Mouse (Mus musculus): ENCODE measurements around the gene Noa1. TPM values are rescaled to one million over a fixed set of nuclear protein-coding genes. Genes with fewer than 3 reads are reported as not detected.
A peak's percentile ranks its signal among the peaks of the same experiment; 100 is the strongest.

Noa1 gene
- total and polyA plus RNA-seq, 3 experiments = 12.2 to 21.3 (median 19.7) TPM

GRCm38 (mm10) chr5:77251656-77252055 is 58.2 kb downstream of the Noa1 start:
- H3K27me3 ChIP-seq (ENCODE audit: control insufficient read depth, insufficient read depth, low read length) = no peaks in the 10 kb centered on the region
- no peak overlapping the region for H3K9ac ChIP-seq (ENCODE audit: low read depth, low read length)
- H3K27ac ChIP-seq = no peak overlapping the region
- H3K4me3 ChIP-seq = no peak overlapping the region
- TF ChIP-seq CTCF (IDR thresholded peaks at IDR 0.05) (no peak), POLR2A (IDR thresholded peaks at IDR 0.05; ENCODE audit: insufficient read depth, low read depth, low read length) (no peak), EP300 (IDR thresholded peaks at IDR 0.05; ENCODE audit: insufficient read depth, low read depth, low read length) (no peak)
- no peak for DNase-seq
- 48% methylated on average over 5 of the region's 5 CpGs for whole genome bisulfite sequencing
- H3K79me2 ChIP-seq (replicated peaks; ENCODE audit: control insufficient read depth, insufficient read depth, low read length) = no peaks in the 10 kb centered on the region
- no peaks in the 10 kb centered on the region for H3K4me1 ChIP-seq (ENCODE audit: control insufficient read depth, insufficient read depth, low read length)
- intact Hi-C loops (cut with DNase I) = no loop called here
- no peaks in the 10 kb centered on the region for H3K36me3 ChIP-seq (ENCODE audit: control insufficient read depth, insufficient read depth, low read length)

- DNase-seq = no peak
- Histone ChIP-seq H3K4me1 (ENCODE audit: control insufficient read depth, insufficient read depth, low read length) (no peaks in the 10 kb centered on the region), H3K27ac (no peak overlapping the region), H3K36me3 (ENCODE audit: control insufficient read depth, insufficient read depth, low read length) (no peaks in the 10 kb centered on the region), H3K9ac (ENCODE audit: low read depth, low read length) (no peak overlapping the region), H3K79me2 (replicated peaks; ENCODE audit: control insufficient read depth, insufficient read depth, low read length) (no peaks in the 10 kb centered on the region), H3K27me3 (ENCODE audit: control insufficient read depth, insufficient read depth, low read length) (no peaks in the 10 kb centered on the region), H3K4me3 (no peak overlapping the region)
- TF ChIP-seq EP300 (IDR thresholded peaks at IDR 0.05; ENCODE audit: insufficient read depth, low read depth, low read length) (no peak), CTCF (IDR thresholded peaks at IDR 0.05) (no peak), POLR2A (IDR thresholded peaks at IDR 0.05; ENCODE audit: insufficient read depth, low read depth, low read length) (no peak)
- 67% methylated on average over 9 of the region's 9 CpGs for WGBS
- intact Hi-C loops (cut with DNase I) = no loop called here
These were observed 59.8 kb downstream of the Noa1 start for GRCm38 (mm10) chr5:77250083-77250482.

- whole genome bisulfite sequencing = 41% methylated on average over 26 of the region's 26 CpGs
- no peak overlapping the region for H3K27ac ChIP-seq
- H3K27me3 ChIP-seq (ENCODE audit: control insufficient read depth, insufficient read depth, low read length) = no peaks in the 10 kb centered on the region
- no peaks in the 10 kb centered on the region for H3K4me1 ChIP-seq (ENCODE audit: control insufficient read depth, insufficient read depth, low read length)
- no peak for TF ChIP-seq CTCF (IDR thresholded peaks at IDR 0.05)
- H3K9ac ChIP-seq (ENCODE audit: low read depth, low read length) = peak overlapping the region; percentile 49
- peak overlapping the region; percentile 21 for H3K4me3 ChIP-seq
- intact Hi-C loops (cut with DNase I) = no loop called here
- no peaks in the 10 kb centered on the region for H3K36me3 ChIP-seq (ENCODE audit: control insufficient read depth, insufficient read depth, low read length)
- H3K79me2 ChIP-seq (replicated peaks; ENCODE audit: control insufficient read depth, insufficient read depth, low read length) = no peaks in the 10 kb centered on the region
- peak in 1 of 2 experiments; percentile 17 for DNase-seq
These were observed 63.9 kb downstream of the Noa1 start for GRCm38 (mm10) chr5:77245787-77246671.

- H3K79me2 ChIP-seq (replicated peaks; ENCODE audit: control insufficient read depth, insufficient read depth, low read length) = no peaks in the 10 kb centered on the region
- H3K9ac ChIP-seq (ENCODE audit: low read depth, low read length) = peak overlapping the region; percentile 49
- 43% methylated on average over 7 of the region's 7 CpGs for WGBS
- intact Hi-C loops (cut with DNase I) = no loop called here
- TF ChIP-seq CTCF (IDR thresholded peaks at IDR 0.05) = no peak
- TF ChIP-seq POLR2A (IDR thresholded peaks at IDR 0.05; ENCODE audit: insufficient read depth, low read depth, low read length) = no peak
- TF ChIP-seq EP300 (IDR thresholded peaks at IDR 0.05; ENCODE audit: insufficient read depth, low read depth, low read length) = no peak
- H3K4me3 ChIP-seq = peak overlapping the region; percentile 21
- H3K4me1 ChIP-seq (ENCODE audit: control insufficient read depth, insufficient read depth, low read length) = no peaks in the 10 kb centered on the region
- no peaks in the 10 kb centered on the region for H3K36me3 ChIP-seq (ENCODE audit: control insufficient read depth, insufficient read depth, low read length)
- no peaks in the 10 kb centered on the region for H3K27me3 ChIP-seq (ENCODE audit: control insufficient read depth, insufficient read depth, low read length)
- DNase-seq = no peak
- H3K27ac ChIP-seq = no peak overlapping the region
These were observed 64.5 kb downstream of the Noa1 start for GRCm38 (mm10) chr5:77245463-77245786.

GRCm38 (mm10) chr5:77244331-77244987 is 65.4 kb downstream of the Noa1 start:
- intact Hi-C loops (cut with DNase I) = no loop called here
- TF ChIP-seq POLR2A (IDR thresholded peaks at IDR 0.05; ENCODE audit: insufficient read depth, low read depth, low read length) (no peak), EP300 (IDR thresholded peaks at IDR 0.05; ENCODE audit: insufficient read depth, low read depth, low read length) (no peak), CTCF (IDR thresholded peaks at IDR 0.05) (no peak)
- DNase-seq = no peak
- 82% methylated on average over 8 of the region's 8 CpGs for WGBS
- Histone ChIP-seq H3K27me3 (ENCODE audit: control insufficient read depth, insufficient read depth, low read length) (no peaks in the 10 kb centered on the region), H3K4me3 (no peak overlapping the region), H3K27ac (no peak overlapping the region), H3K79me2 (replicated peaks; ENCODE audit: control insufficient read depth, insufficient read depth, low read length) (no peaks in the 10 kb centered on the region), H3K4me1 (ENCODE audit: control insufficient read depth, insufficient read depth, low read length) (no peaks in the 10 kb centered on the region), H3K36me3 (ENCODE audit: control insufficient read depth, insufficient read depth, low read length) (no peaks in the 10 kb centered on the region), H3K9ac (ENCODE audit: low read depth, low read length) (no peak overlapping the region)

Small RNAs within 50 kb of the gene (microRNA-seq; reads per million reads assigned to microRNA genes)
- 0 reads per million in 2 experiments for gene Mir5098

Other genes starting within 250 kb of the Noa1 start
- 100 to 1,000 TPM; 367 to 385 TPM for gene Hopx, start 195.0 kb downstream of the Noa1 start, total RNA-seq (2021)
- 284 and 285 TPM in 2 replicates for gene Hopx, start 195.0 kb downstream of the Noa1 start, polyA plus RNA-seq (2012; rRNA removed)
- not detected for gene Spink2, start 98.6 kb downstream of the Noa1 start, total RNA-seq (2021)
- gene Spink2, start 98.6 kb downstream of the Noa1 start, polyA plus RNA-seq (2012; rRNA removed) = 1.3 and 2.2 TPM in 2 replicates
- gene Rest, start 44.6 kb downstream of the Noa1 start, total RNA-seq (2021) = 10 to 100 TPM; 12.8 to 13.2 TPM
- 3.7 and 6.8 TPM in 2 replicates for gene Rest, start 44.6 kb downstream of the Noa1 start, polyA plus RNA-seq (2012; rRNA removed)
- gene Polr2b, start 63 bp upstream of the Noa1 start, total RNA-seq (2021) = 10 to 100 TPM; 34.1 to 34.5 TPM
- 25.4 and 26.8 TPM in 2 replicates for gene Polr2b, start 63 bp upstream of the Noa1 start, polyA plus RNA-seq (2012; rRNA removed)
- gene Igfbp7, start 98.0 kb upstream of the Noa1 start, total RNA-seq (2021) = 100 to 1,000 TPM; 174 to 205 TPM
- gene Igfbp7, start 98.0 kb upstream of the Noa1 start, polyA plus RNA-seq (2012; rRNA removed) = 342 and 353 TPM in 2 replicates